Mouse (Mus musculus) olfactory bulb, adult 2 months (tissue): ENCODE measurements around the gene Kpna6.

Experiments
- CTCF ChIP-seq: fragments of 200-500 bp; IDR thresholded peaks from 2 replicates; pipeline ENCODE4 v1.5.1; 2012; ENCODE audit warnings: low read depth, mild to moderate bottlenecking, low read length, moderate library complexity; ENCODE audit not compliant: insufficient read depth
- POLR2A ChIP-seq: fragments of 200-500 bp; IDR thresholded peaks from 2 replicates; pipeline ENCODE4 v1.6.1; 2012; ENCODE audit warnings: mild to moderate bottlenecking, low read depth, low read length, moderate library complexity; ENCODE audit not compliant: insufficient read depth

DNA sequence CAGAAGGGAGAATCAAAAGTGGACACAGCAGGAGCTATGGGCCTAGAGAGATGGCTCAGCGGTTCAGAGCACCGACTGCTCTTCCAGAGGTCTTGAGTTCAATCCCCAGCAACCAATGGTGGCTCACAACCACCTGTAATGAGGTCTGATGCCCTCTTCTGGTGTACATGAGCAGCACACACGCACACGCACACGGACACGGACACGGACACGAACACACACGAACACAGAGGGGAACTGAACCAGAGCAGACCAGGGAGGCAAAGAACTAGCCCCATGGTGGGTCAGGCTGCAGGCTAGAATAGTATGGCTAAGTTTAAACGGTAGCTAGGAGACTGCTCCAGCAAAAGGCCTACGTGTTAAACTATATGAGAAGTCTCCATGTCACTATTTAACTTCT, 9.3 kb upstream of the Kpna6 start:
- TF ChIP-seq CTCF (no peak), POLR2A (no peak)
